Mouse (Mus musculus): ENCODE results near the gene Kansl1l. TPM values are rescaled to one million over a fixed set of nuclear protein-coding genes. Genes with fewer than 3 reads are reported as not detected.
"Not testable (repeated sequence)": the region's sequence is repeated elsewhere in the genome, so short reads cannot be mapped to it uniquely, and the experiment has no call there.

The Kansl1l gene
- polyA plus RNA-seq, 1 experiment from 2014 or later, result 12.1 TPM

- no peak overlapping the region for H3K4me3 ChIP-seq (replicated peaks)
- ATAC-seq, result no peak
- H3K9me3 ChIP-seq, result no peaks in the 10 kb centered on the region
- no peak overlapping the region for H3K4me2 ChIP-seq (replicated peaks)
- no peak overlapping the region for H3K9ac ChIP-seq
- no peak overlapping the region for H3K27ac ChIP-seq
- WGBS, result 92% methylated on average over 3 of the region's 3 CpGs
- H3K27me3 ChIP-seq (replicated peaks), result no peaks in the 10 kb centered on the region
- H3K4me1 ChIP-seq (replicated peaks), result no peaks in the 10 kb centered on the region
- peaks cover 14% of the 10 kb centered on the region; the same call in 1 of the 2 replicates for H3K36me3 ChIP-seq
These were observed 104.5 kb downstream of the Kansl1l start for GRCm38 (mm10) chr1:66712859-66713258.

DNA sequence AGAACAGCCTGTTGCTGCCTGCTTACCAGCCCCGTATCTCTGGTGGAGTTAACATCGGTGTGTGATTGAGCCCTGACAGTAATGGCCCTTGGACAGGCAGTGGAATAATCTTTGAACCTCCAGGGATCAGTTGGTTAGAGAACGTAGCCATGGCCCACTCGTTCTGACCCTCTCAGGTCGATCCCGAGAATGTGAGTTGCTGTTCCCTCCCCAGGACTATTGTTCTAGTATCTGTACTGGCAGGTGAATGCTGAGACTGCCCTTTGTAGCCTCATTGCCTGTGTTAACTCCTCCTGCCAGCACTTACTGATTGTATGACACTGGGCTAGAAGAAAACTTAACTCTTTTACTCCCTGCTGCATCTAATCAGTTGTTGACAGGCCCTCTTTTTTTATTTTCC is 112.8 kb downstream of the Kansl1l start:
- Histone ChIP-seq H3K27me3 (replicated peaks) (no peaks in the 10 kb centered on the region), H3K9me3 (no peaks in the 10 kb centered on the region), H3K4me2 (replicated peaks) (no peak overlapping the region), H3K9ac (no peak overlapping the region), H3K27ac (no peak overlapping the region), H3K36me3 (no peaks in the 10 kb centered on the region), H3K4me3 (replicated peaks) (no peak overlapping the region), H3K4me1 (replicated peaks) (0 out of 2 replicates have a peak, but pooled peaks cover 3% of the 10 kb centered on the region)
- WGBS, result 63% methylated on average over 6 of the region's 6 CpGs
- peak; percentile 52 for ATAC-seq

- no peak for ATAC-seq
- Histone ChIP-seq H3K9ac (no peak overlapping the region), H3K4me1 (replicated peaks) (0 out of 2 replicates have a peak, but pooled peaks cover 3% of the 10 kb centered on the region), H3K36me3 (no peaks in the 10 kb centered on the region), H3K9me3 (no peaks in the 10 kb centered on the region), H3K27me3 (replicated peaks) (no peaks in the 10 kb centered on the region), H3K27ac (no peak overlapping the region), H3K4me3 (replicated peaks) (no peak overlapping the region), H3K4me2 (replicated peaks) (no peak overlapping the region; the same call in 1 of the 2 replicates)
- WGBS, result 74% methylated on average over 4 of the region's 4 CpGs
These were observed 114.6 kb downstream of the Kansl1l start for GRCm38 (mm10) chr1:66702623-66703345.

GRCm38 (mm10) chr1:66701576-66701940 is 115.8 kb downstream of the Kansl1l start:
- Histone ChIP-seq H3K4me1 (replicated peaks) (0 out of 2 replicates have a peak, but pooled peaks cover 3% of the 10 kb centered on the region), H3K4me2 (replicated peaks) (peak overlapping the region; percentile 56), H3K9me3 (no peaks in the 10 kb centered on the region), H3K27me3 (replicated peaks) (no peaks in the 10 kb centered on the region), H3K9ac (peak overlapping the region; percentile 69), H3K4me3 (replicated peaks) (peak overlapping the region; percentile 85), H3K27ac (no peak overlapping the region), H3K36me3 (no peaks in the 10 kb centered on the region)
- WGBS, result 23% methylated on average over 2 of the region's 2 CpGs
- ATAC-seq, result no peak

DNA sequence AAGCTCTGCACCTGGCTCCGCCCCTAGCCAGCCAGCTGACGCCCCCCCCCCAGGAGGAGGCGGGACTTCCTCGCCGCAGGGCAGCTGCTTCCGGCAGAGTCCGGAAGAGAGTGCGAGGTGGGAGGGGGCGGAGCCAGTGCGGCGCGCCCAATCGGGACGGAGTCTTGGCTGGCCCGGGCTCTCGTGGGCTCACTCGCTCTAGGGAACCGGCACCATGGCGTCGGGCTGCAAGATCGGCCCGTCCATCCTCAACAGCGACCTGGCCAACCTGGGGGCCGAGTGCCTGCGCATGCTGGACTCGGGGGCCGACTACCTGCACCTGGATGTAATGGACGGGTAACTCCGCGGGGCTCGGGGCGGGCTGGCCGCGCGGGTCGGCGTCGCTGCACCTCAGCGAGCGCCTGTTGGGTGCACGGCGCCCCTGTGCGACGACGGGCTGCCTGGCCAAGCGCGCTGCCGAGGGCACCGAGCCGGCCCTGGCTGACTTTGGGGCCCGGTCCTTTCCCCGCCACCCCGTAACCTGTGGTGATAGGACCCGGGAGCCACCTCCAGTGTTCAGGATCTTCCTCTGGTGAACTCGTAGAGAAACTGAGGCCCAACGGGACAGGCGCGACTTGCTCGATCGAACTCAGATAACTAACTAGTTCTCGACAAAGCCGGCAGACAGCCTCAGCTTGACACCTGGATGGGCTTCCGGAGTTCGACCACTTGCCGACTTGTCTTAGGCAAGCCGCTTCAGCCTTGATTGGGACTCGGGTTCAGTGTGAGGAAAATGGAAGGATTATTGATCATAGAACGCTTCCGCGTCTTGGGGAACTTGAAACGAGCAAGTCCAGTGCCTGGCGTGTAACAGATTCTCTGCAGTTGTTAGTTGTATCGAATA is 116.4 kb downstream of the Kansl1l start, which contains the start of gene Rpe:
TSS of gene Rpe (plus strand) at position 139 of the 883 bp plus-strand sequence.
- Histone ChIP-seq H3K27ac (peak within 1 kb of the TSS; percentile 81), H3K4me3 (replicated peaks) (peak within 1 kb of the TSS; percentile 85), H3K9ac (peak within 1 kb of the TSS; percentile 69), H3K9me3 (no peaks in the 10 kb centered on the region), H3K4me2 (replicated peaks) (peak within 1 kb of the TSS; percentile 56), H3K36me3 (no peaks in the 10 kb centered on the region), H3K27me3 (replicated peaks) (no peaks in the 10 kb centered on the region), H3K4me1 (replicated peaks) (0 out of 2 replicates have a peak, but pooled peaks cover 3% of the 10 kb centered on the region)
- peak; percentile 100 for ATAC-seq
- under 1% methylated on average over 73 of the region's 73 CpGs for WGBS

GRCm38 (mm10) chr1:66700149-66700692 is 117.1 kb downstream of the Kansl1l start:
- ATAC-seq, result peak; percentile 41
- Histone ChIP-seq H3K4me3 (replicated peaks) (peak overlapping the region; percentile 85), H3K27me3 (replicated peaks) (no peaks in the 10 kb centered on the region), H3K9me3 (no peaks in the 10 kb centered on the region), H3K36me3 (no peaks in the 10 kb centered on the region), H3K27ac (no peak overlapping the region), H3K9ac (no peak overlapping the region), H3K4me1 (replicated peaks) (0 out of 2 replicates have a peak, but pooled peaks cover 3% of the 10 kb centered on the region), H3K4me2 (replicated peaks) (peak overlapping the region; percentile 56)
- 52% methylated on average over 5 of the region's 5 CpGs for WGBS

GRCm38 (mm10) chr1:66699630-66700029 is 117.7 kb downstream of the Kansl1l start:
- not testable (repeated sequence) for H3K4me2 ChIP-seq (replicated peaks); H3K27me3 ChIP-seq (replicated peaks); H3K4me1 ChIP-seq (replicated peaks); H3K36me3 ChIP-seq; H3K9me3 ChIP-seq; H3K27ac ChIP-seq; ATAC-seq; H3K4me3 ChIP-seq (replicated peaks); H3K9ac ChIP-seq
- WGBS, result 91% methylated on average over 10 of the region's 10 CpGs

DNA sequence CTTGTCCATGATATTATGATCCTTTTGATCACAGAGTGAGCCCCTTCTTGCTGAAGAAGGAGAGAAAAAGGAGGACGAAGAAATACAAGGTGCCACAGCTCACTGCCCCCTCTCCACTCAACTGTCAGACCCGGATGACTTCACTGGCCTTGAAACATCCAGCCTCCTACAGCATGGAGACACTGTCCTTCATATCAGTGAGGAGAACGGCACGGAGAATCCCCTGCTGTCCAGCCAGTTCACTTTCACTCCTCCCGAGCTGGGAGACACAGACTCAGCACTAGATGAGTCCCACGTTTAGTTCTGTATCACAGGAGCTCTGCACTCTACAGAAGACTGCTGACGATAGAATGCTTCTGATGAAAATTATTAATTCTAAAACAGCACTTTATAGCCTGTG is 122.1 kb downstream of the Kansl1l start:
- H3K27me3 ChIP-seq (replicated peaks), result no peaks in the 10 kb centered on the region
- no peak overlapping the region for H3K4me3 ChIP-seq (replicated peaks)
- WGBS, result 64% methylated on average over 7 of the region's 7 CpGs
- no peaks in the 10 kb centered on the region for H3K9me3 ChIP-seq
- no peak overlapping the region for H3K27ac ChIP-seq
- no peaks in the 10 kb centered on the region for H3K4me1 ChIP-seq (replicated peaks)
- no peak overlapping the region for H3K4me2 ChIP-seq (replicated peaks)
- no peak overlapping the region for H3K9ac ChIP-seq
- no peaks in the 10 kb centered on the region for H3K36me3 ChIP-seq
- no peak for ATAC-seq

DNA sequence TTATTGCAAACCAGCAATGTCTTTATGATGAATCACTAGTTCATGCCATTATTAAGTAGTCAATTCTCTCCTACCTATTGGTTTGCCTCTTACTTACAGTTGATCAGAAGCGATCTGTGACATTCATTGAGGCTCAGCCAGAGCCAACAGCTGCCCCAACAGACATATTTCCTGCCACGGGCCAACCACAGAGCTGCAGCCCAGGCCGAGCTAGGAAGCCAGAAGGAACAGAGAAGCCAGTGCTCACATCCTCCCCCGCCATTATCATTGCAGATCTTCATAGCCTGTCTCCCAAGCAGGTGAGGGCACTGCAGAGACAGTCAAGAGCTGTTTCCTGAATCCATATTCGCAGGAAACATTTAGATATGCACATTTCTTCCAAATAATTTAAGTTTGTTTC is 123.1 kb downstream of the Kansl1l start:
- Histone ChIP-seq H3K9ac (no peak overlapping the region), H3K9me3 (no peaks in the 10 kb centered on the region), H3K4me1 (replicated peaks) (no peaks in the 10 kb centered on the region), H3K4me2 (replicated peaks) (no peak overlapping the region), H3K27ac (no peak overlapping the region), H3K4me3 (replicated peaks) (no peak overlapping the region), H3K36me3 (no peaks in the 10 kb centered on the region), H3K27me3 (replicated peaks) (no peaks in the 10 kb centered on the region)
- ATAC-seq, result no peak
- WGBS, result 70% methylated on average over 5 of the region's 5 CpGs

GRCm38 (mm10) chr1:66692780-66693392 is 124.5 kb downstream of the Kansl1l start:
- ATAC-seq, result no peak
- no peaks in the 10 kb centered on the region for H3K27me3 ChIP-seq (replicated peaks)
- no peaks in the 10 kb centered on the region for H3K4me1 ChIP-seq (replicated peaks)
- 86% methylated on average over 8 of the region's 8 CpGs for WGBS
- H3K4me3 ChIP-seq (replicated peaks), result no peak overlapping the region
- no peak overlapping the region for H3K4me2 ChIP-seq (replicated peaks)
- H3K9ac ChIP-seq, result no peak overlapping the region
- H3K9me3 ChIP-seq, result no peaks in the 10 kb centered on the region
- no peak overlapping the region for H3K27ac ChIP-seq
- no peaks in the 10 kb centered on the region for H3K36me3 ChIP-seq

- no peak for ATAC-seq
- Histone ChIP-seq H3K27me3 (replicated peaks) (no peaks in the 10 kb centered on the region), H3K36me3 (no peaks in the 10 kb centered on the region), H3K4me2 (replicated peaks) (no peak overlapping the region), H3K9ac (no peak overlapping the region), H3K9me3 (no peaks in the 10 kb centered on the region), H3K4me1 (replicated peaks) (no peaks in the 10 kb centered on the region), H3K27ac (no peak overlapping the region), H3K4me3 (replicated peaks) (no peak overlapping the region)
- 65% methylated on average over 1 of the region's 1 CpGs for WGBS
These were observed 125.1 kb downstream of the Kansl1l start for GRCm38 (mm10) chr1:66692308-66692707.

GRCm38 (mm10) chr1:66691772-66692171 is 125.6 kb downstream of the Kansl1l start:
- H3K4me3 ChIP-seq (replicated peaks), result no peak overlapping the region
- no peaks in the 10 kb centered on the region for H3K4me1 ChIP-seq (replicated peaks)
- ATAC-seq, result no peak
- H3K9ac ChIP-seq, result no peak overlapping the region
- no peaks in the 10 kb centered on the region for H3K27me3 ChIP-seq (replicated peaks)
- no peaks in the 10 kb centered on the region for H3K36me3 ChIP-seq
- H3K4me2 ChIP-seq (replicated peaks), result no peak overlapping the region
- H3K9me3 ChIP-seq, result no peaks in the 10 kb centered on the region
- WGBS, result 68% methylated on average over 3 of the region's 3 CpGs
- H3K27ac ChIP-seq, result no peak overlapping the region

All from intestine, embryonic 15.5 days (tissue).